Mouse (Mus musculus) gastrocnemius, postnatal 10 days (tissue): ENCODE measurements at regions not wholly inside any gene's neighbourhood (a gene's known extent, or its start where the extent isn't known, plus 50 kb on each side); places are given as distances from the start of the nearest gene placed in this dataset.

Experiments used
- DNase-seq: peaks from one replicate; pipeline ENCODE4 v3.0.0; 2021; ENCODE audit warnings: mixed read lengths

DNA sequence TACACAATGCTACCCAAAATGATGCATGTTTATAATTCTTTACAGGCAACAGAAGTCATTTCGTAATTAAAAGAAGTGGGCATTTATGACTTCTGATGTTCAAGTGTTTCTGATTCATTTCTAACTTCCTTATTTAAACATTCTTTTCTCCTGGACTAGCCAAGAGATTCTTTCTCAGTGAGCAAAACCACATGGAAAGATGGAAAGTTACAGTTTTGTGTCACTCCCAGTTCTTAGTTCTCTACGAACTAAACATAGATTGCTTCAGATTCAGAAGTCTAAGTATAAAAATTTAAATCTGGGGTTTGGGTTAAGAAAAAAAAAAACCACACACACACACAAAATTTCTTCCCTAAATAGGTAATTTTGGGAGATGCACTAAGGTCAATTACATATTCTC is 288.0 kb upstream of the Paip1 start:
- DNase-seq = no peak

GRCm38 (mm10) chr13:119143351-119143750 is 285.1 kb upstream of the Paip1 start:
- no peak for DNase-seq

DNA sequence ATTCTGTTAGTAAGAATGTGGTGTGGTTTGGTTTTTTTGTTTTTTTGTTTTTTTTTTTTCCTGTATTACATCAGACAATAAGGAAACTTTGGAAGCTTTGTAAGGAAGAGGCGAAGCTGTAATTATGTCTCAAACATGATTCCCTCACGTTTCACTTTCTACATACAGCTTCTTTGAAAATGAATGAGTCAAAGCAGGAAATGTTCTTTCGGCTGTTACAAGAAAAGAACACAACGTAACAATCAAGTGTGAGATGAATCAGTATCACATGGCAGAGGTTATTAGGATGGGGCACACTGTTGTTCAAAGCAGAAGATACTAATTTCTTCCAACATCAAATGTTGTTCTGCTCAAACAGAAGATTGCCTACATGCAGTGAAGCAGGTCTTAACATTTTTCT is 282.7 kb upstream of the Paip1 start:
- DNase-seq = no peak

GRCm38 (mm10) chr13:119147701-119148100 is 280.7 kb upstream of the Paip1 start:
- no peak for DNase-seq

- DNase-seq = no peak
Observed at GRCm38 (mm10) chr13:119149141-119149540, 279.3 kb upstream of the Paip1 start.

DNA sequence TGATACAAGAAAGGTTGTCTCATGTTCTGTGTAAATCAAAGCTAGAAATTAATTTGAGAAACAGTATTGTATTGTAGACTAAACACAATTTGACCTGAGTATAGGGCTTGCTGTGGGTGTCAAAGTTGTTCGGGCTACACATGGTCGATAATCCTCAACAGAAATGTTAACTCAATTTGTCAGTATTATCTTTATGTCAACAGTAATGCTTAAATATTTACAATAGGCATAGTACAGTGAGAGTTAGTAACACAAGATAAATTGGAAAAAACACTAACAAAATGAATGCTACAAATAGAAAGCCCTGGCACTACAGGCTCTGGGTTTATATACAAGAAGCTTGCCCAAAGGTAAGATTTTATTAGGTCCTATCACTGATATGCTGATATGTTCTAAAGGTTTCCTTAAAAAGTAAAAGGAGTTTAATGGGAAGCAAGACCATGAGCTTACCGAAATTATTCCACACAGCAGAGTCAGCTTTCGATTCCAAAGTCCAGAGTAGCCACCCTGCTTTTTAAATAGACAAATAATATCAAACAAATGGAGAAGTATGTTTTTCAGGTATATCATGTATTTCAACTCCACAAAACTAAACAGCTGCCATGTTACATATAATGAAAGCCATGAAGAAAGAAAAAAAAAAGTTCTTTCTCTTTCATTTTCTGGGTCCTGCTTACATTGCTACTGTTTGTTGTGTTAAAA is 277.4 kb upstream of the Paip1 start:
- no peak for DNase-seq

GRCm38 (mm10) chr13:119177753-119178152 is 250.6 kb upstream of the Paip1 start:
- DNase-seq = no peak

- DNase-seq = no peak
Observed at GRCm38 (mm10) chr13:119178212-119178611, 250.2 kb upstream of the Paip1 start.

DNA sequence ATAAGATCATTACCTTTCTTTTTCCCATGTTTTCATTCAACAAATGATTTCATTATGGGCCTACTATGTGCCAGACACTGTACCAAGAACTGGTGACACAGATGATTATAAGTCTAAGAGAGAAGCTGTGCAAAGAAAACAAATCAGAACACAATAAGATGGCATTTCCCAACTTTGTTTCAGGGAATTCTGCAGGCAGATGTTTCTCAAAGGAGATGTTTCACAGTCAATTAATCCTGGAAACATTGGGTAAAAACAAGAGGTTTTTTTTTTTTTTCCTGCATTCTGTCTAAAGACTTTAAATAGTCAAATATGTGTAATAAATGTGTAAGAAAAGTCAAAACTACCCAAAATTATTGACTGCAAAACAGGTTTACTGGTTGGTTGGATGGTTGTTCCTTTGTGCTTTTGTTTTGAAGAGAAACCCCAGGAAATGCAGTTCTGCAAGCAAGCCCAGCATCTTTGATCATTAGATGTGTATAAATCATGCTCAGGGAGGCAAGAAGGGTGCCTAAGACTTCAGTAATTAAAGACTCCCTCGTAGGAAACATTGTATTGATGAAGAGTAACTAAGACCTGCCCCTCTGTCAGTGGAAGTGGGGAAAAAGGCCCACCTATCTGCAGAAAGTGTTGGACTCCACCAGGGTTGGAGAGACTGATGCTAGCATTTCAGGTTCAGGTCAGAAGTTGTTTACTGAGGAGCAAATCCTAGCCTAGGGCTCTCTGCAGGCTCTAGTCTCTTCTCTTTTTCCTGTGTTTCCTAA is 249.1 kb upstream of the Paip1 start:
- no peak for DNase-seq

DNA sequence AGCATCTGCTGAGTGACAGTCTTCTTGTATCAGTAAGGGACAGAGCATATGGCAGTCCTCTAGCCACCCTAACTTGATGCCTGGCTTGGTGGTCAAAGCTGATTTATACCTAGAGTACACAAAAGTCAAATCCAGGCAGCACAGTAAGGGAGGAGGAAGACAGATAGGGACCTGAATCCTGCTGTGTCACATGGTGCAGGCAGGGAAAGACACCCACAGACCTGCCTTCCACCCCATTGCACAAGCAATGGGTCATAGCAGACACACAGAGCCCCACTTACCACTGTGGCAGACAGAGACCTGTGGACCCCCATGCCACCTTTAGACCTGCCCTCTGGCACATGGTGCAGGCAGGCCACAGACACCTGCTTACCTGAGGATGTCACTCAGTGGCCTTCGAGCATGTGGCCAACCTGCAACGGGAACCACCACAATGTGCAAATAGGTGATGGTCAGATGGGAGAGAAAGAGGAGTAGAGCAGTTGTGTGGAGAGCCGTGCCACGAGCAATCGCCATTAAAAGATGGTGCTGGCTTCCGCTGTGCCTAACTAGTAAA is 244.0 kb upstream of the Paip1 start:
- no peak for DNase-seq

GRCm38 (mm10) chr13:119185567-119186143 is 242.7 kb upstream of the Paip1 start:
- no peak for DNase-seq

DNA sequence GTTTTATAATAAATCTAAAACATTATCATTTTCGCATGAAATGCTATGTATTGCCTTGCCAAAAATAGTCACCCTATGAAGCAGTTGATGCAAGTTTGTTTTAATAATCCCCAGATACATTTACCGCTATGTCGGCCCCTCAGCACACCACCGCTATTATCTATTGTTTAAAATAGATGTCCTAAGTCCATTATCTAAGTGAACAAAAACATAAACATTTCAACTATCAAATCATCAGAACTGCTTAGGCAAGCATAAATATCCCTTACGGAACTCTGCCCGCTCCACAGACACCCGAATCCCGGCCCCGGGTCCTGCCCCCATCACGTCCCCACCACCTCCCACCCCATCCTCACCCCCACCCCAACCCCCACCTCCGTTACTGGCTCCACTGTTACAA is 196.8 kb upstream of the Paip1 start:
- no peak for DNase-seq

GRCm38 (mm10) chr13:119232100-119233029 is 196.0 kb upstream of the Paip1 start:
- DNase-seq = no peak

GRCm38 (mm10) chr13:119233030-119233385 is 195.4 kb upstream of the Paip1 start:
- no peak for DNase-seq

GRCm38 (mm10) chr13:119233869-119234268 is 194.5 kb upstream of the Paip1 start:
- no peak for DNase-seq

DNA sequence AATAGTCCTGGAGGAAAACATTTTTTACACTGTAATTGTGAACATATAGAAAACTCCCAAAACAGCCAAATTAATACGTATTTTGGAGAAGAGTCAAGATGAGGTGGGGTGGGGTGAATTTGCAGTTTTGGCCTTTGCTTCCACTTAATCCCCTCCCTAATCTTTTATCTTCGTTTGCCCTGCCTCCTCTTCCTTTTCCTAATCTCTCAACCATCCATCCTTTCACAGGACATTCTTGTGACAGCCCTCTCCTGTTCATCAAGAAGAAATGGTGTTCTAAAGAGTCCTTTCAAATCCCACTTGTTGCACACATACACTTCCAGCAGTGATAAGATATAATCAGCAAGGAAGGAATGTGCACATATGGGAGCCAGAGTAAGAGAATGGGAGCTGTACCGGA is 186.0 kb upstream of the Paip1 start:
- DNase-seq = no peak

DNA sequence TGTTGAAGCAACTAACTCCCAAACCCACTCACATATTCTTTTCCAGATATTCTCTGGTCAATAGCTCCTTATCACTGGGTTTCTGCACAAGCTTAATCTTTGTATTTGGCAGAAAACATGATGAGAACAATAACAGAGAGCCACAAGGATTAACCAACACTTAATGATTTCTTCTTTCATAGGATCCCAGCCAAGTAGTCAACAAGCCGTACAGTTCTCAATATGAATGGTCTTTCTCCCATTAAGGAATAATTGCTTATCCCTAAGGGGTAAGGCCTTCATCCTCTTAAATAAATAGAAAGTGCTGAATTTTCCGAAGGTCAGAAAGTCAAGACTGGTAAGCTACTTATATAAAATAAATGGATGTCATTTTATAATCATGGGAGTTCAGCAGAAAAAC is 181.3 kb upstream of the Paip1 start:
- no peak for DNase-seq

DNA sequence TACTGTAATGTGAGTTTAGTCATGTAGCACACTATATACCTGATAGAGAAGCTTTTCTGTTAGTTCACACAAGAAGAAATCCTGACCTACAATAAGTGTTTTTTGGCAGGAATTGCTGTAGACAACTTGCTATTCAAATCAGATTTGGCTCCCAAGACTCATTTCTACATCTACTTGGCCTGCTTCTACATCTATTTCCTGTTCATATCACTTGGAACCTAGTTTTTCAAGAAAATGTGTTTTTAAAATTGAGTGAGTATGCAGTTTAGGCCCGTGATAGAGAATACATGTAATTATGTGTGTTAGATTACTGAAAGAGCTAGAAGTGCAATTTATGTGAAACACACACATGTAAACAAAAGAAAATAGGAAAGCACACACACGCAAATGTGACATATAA is 176.4 kb upstream of the Paip1 start:
- no peak for DNase-seq

GRCm38 (mm10) chr13:119256350-119256749 is 172.1 kb upstream of the Paip1 start:
- no peak for DNase-seq

DNA sequence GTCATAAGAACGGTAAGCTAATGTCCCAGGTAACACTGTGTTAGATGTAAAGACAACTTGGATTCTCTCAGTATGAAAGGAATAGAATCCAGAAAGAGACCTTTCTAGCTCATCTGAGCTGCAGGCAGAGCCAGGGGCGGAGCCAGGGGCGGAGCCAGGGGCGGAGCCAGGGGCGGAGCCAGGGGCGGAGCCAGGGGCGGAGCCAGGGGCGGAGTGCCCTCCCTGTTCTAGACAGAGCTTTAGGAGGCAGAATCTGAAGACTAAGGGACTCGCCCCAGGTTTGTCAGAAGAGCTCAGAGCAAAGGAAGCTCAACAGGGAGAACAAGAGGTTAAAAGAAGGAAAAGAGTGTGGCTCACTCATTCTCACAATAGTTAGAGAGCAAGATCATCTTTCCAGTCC is 169.9 kb upstream of the Paip1 start:
- DNase-seq = no peak

- no peak for DNase-seq
Observed at GRCm38 (mm10) chr13:119263561-119263960, 164.8 kb upstream of the Paip1 start.

DNA sequence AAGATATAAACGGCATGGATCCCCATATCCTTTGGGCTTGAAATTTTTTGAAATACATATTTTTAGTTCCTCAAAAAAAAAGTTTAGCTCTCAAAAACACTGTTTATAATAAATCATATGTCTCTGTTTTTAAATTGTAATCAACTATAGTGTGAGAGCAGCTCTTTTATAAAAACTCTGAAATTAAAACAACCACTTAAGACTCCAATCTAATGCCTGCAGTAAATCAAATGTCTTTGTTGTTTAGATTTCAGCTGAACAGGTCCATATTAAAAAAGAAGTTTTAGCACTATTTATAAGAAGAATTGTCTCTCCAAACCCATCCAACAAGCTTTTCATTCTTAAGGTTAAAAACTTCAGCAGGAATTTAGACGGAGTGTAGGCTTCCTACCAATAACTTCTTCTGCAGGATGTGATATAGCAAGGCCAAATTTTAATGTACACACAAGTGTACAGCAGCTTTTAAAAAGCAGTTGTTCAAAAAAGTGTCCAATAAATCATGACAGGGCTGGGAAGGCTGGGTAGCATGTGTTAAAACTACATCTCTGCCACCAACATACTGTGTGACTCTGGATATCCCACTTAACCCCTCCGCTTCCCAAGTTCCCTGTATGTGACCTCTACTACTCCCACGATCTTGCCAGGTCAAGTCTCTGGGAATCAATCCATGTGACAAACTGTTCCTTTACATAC is 160.6 kb upstream of the Paip1 start:
- DNase-seq = no peak
